21 mouse cellular contexts compared by ENCODE assay signal in genomic region chr16:97716567-97716966, GRCm38 (mm10). TPM values are rescaled to one million over a fixed set of nuclear protein-coding genes. Genes with fewer than 3 reads are reported as not detected.
DNase-seq lines count a peak whose midpoint lies in the region; TF ChIP-seq lines count a peak whose summit lies in the region.
"Had no signal": no experiment of that assay in that cellular context is flagged by ENCODE, and none has a peak within 500 bp of the region (broad histone marks: within the 10 kb centered on the region; RNA-seq: fewer than 3 reads in every experiment).

No protein-coding gene starts in this region.

- H3K36me3 ChIP-seq in C2C12 (ENCODE audit: control insufficient read depth, insufficient read depth): no peaks in the 10 kb centered on the region
- H3K36me3 ChIP-seq: hindbrain, embryonic 10.5 days; hindbrain, embryonic 15.5 days; limb, embryonic 13.5 days; midbrain, embryonic 13.5 days had no signal

- no peaks in the 10 kb centered on the region for H3K79me3 ChIP-seq in C2C12 (ENCODE audit: low read depth)

- H3ac ChIP-seq in C2C12 (ENCODE audit: control insufficient read depth, insufficient read length, low read depth): no peak overlapping the region

- H3K79me2 ChIP-seq in C2C12 (ENCODE audit: control insufficient read depth, insufficient read depth): no peaks in the 10 kb centered on the region

- no peaks in the 10 kb centered on the region for H3K27me3 ChIP-seq in C2C12 (ENCODE audit: control insufficient read depth, insufficient read depth, insufficient read length)
- H3K27me3 ChIP-seq: forebrain, embryonic 13.5 days; hindbrain, embryonic 15.5 days; limb, embryonic 13.5 days; midbrain, embryonic 13.5 days had no signal

- DNase-seq in lung, postnatal 25 days (ENCODE audit: low spot score): peak; percentile 21
- DNase-seq in lung, postnatal 14 days: no peak
- DNase-seq in fibroblast of lung, adult 2 months (ENCODE audit: low read depth): peak; percentile 58
- no peak for DNase-seq in right cerebral cortex, postnatal 10 days (ENCODE audit: low spot score in 2 of 2)
- DNase-seq in right cerebral cortex, postnatal 14 days: no peak
- DNase-seq in embryo, embryonic 10 days (ENCODE audit: low spot score): no peak
- DNase-seq: adrenal gland, adult 8-10 months; cerebellum, adult 2 months; cerebellum, postnatal 14 days; gastrocnemius, postnatal 10 days; heart, postnatal 14 days; kidney, adult 11 months; kidney, postnatal 4 days; right cerebral cortex, postnatal 4 days; thymus, postnatal 14 days had no signal

- no peak for TF ChIP-seq CTCF in C2C12 (IDR thresholded peaks at IDR 0.05; ENCODE audit: control insufficient read depth, insufficient read depth, insufficient read length)

- H3K4me3 ChIP-seq in C2C12 (ENCODE audit: insufficient read depth, poor library complexity, severe bottlenecking): no peak overlapping the region
- H3K4me3 ChIP-seq: forebrain, embryonic 13.5 days; hindbrain, embryonic 10.5 days; hindbrain, embryonic 15.5 days; limb, embryonic 13.5 days; midbrain, embryonic 13.5 days had no signal

TF ChIP-seq in C2C12, 6 proteins besides CTCF, POLR2A, EP300 and RAD21:
- TF ChIP-seq FOSL1 (IDR thresholded peaks at IDR 0.05; ENCODE audit: insufficient read depth, low read length, poor library complexity, severe bottlenecking) (peak; percentile 54), USF1 (IDR thresholded peaks at IDR 0.05; ENCODE audit: low read depth) (no peak), MYOD1 (IDR thresholded peaks at IDR 0.05; ENCODE audit: control insufficient read depth, insufficient read length, low read depth) (peak; percentile 91), MYOG (IDR thresholded peaks at IDR 0.05; ENCODE audit: control insufficient read depth, extremely low read depth, insufficient read length) (no peak), CEBPB (IDR thresholded peaks at IDR 0.05; ENCODE audit: low read depth) (peak; percentile 91), MAX (IDR thresholded peaks at IDR 0.05) (no peak)

RNA-seq across cellular contexts. Expression of gene Ripk4, which starts 47.0 kb away (rescaled TPM):
- polyA plus RNA-seq in C2C12 (2012; fragmentation: generic; extraction: Trizol): not detected

Comparison
In these comparisons a context has a peak if more than half of its experiments do, and no peak if none do; other contexts are left out.
1. DNase-seq: peak in lung, postnatal 25 days (single experiment) and fibroblast of lung, adult 2 months (single experiment); none in lung, postnatal 14 days (single experiment), right cerebral cortex, postnatal 10 days (0 of 2), right cerebral cortex, postnatal 14 days (single experiment) and embryo, embryonic 10 days (single experiment).